Mouse (Mus musculus) adrenal gland, postnatal 10 days (tissue): ENCODE measurements around the gene BC034090. TPM values are rescaled to one million over a fixed set of nuclear protein-coding genes. Genes with fewer than 3 reads are reported as not detected.

Experiments used
- DNase-seq: peaks from one replicate; pipeline ENCODE4 v3.0.0; 2021; ENCODE audit warnings: mixed read lengths
- total RNA-seq, 2 experiments: library from RNA; stranded (reverse); gene quantifications; 2 replicates each; pipeline ENCODE4 v1.2.3; 2021

BC034090 gene
- total RNA-seq, 2 experiments from 2014 or later: 22.3 to 26.2 TPM

- no peak for DNase-seq
Observed at GRCm38 (mm10) chr1:155216313-155216712, 27.9 kb downstream of the BC034090 start.

- DNase-seq: no peak
Observed at GRCm38 (mm10) chr1:155215066-155215764, 29.0 kb downstream of the BC034090 start.

- peak; percentile 46 for DNase-seq
Observed at GRCm38 (mm10) chr1:155213912-155214311, 30.3 kb downstream of the BC034090 start.

- DNase-seq: peak; percentile 67
Observed at GRCm38 (mm10) chr1:155212936-155213774, 31.1 kb downstream of the BC034090 start.

- DNase-seq: peak; percentile 67
Observed at GRCm38 (mm10) chr1:155212493-155212892, 31.8 kb downstream of the BC034090 start.

GRCm38 (mm10) chr1:155212081-155212480 lies 32.2 kb downstream of the BC034090 start:
- peak; percentile 59 for DNase-seq

- no peak for DNase-seq
Observed at GRCm38 (mm10) chr1:155211017-155211416, 33.2 kb downstream of the BC034090 start.

- no peak for DNase-seq
Observed at GRCm38 (mm10) chr1:155210011-155210763, 34.1 kb downstream of the BC034090 start.

- DNase-seq: no peak
Observed at GRCm38 (mm10) chr1:155207859-155208258, 36.4 kb downstream of the BC034090 start.

- DNase-seq: peak; percentile 45
Observed at GRCm38 (mm10) chr1:155205822-155206660, 38.2 kb downstream of the BC034090 start.

GRCm38 (mm10) chr1:155205311-155205710 lies 38.9 kb downstream of the BC034090 start:
- no peak for DNase-seq

- DNase-seq: peak; percentile 47
Observed at GRCm38 (mm10) chr1:155204560-155205162, 39.6 kb downstream of the BC034090 start.

GRCm38 (mm10) chr1:155203954-155204353 lies 40.3 kb downstream of the BC034090 start:
- DNase-seq: no peak

- DNase-seq: no peak
Observed at GRCm38 (mm10) chr1:155203101-155203500, 41.1 kb downstream of the BC034090 start.

- no peak for DNase-seq
Observed at GRCm38 (mm10) chr1:155202472-155202871, 41.8 kb downstream of the BC034090 start.

GRCm38 (mm10) chr1:155201914-155202313 lies 42.3 kb downstream of the BC034090 start:
- no peak for DNase-seq

- DNase-seq: no peak
Observed at GRCm38 (mm10) chr1:155201373-155201879, 42.8 kb downstream of the BC034090 start.

GRCm38 (mm10) chr1:155200967-155201366 lies 43.3 kb downstream of the BC034090 start:
- no peak for DNase-seq

GRCm38 (mm10) chr1:155199522-155199921 lies 44.7 kb downstream of the BC034090 start:
- no peak for DNase-seq

GRCm38 (mm10) chr1:155196691-155197090 lies 47.6 kb downstream of the BC034090 start:
- DNase-seq: no peak

GRCm38 (mm10) chr1:155192805-155193368 lies 51.4 kb downstream of the BC034090 start:
- DNase-seq: no peak
